Mouse (Mus musculus) telencephalon, adult 2 months (tissue): ENCODE data around the gene Nr4a1.

ENCODE experiments used
- DNase-seq: peaks from one replicate; pipeline ENCODE4 v3.0.0-alpha.2; 2011; ENCODE audit warnings: low read depth, low spot score

Gene Nr4a1

GRCm38 (mm10) chr15:101286129-101286770 is 32.2 kb downstream of the Nr4a1 start:
- no peak for DNase-seq

DNA sequence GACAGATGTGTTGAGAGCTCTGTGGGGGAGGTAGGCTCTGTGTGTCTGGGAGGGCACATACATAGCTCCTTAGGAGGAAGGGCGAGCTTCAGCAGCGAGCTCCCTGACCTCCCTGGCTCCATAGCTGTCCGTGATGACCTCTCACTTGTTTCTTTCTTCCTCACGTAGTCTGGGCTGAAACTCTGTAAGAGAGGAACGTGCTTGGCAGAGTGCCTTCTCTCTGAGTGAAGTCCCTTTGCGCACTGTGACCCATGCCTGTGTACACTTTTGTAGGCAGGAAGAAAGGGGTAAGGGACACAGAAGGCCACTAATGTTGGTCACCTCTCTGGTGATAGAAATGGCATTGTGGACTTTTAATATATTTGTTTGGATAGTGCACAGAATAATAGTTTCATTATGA is 33.3 kb downstream of the Nr4a1 start:
- DNase-seq = no peak

DNA sequence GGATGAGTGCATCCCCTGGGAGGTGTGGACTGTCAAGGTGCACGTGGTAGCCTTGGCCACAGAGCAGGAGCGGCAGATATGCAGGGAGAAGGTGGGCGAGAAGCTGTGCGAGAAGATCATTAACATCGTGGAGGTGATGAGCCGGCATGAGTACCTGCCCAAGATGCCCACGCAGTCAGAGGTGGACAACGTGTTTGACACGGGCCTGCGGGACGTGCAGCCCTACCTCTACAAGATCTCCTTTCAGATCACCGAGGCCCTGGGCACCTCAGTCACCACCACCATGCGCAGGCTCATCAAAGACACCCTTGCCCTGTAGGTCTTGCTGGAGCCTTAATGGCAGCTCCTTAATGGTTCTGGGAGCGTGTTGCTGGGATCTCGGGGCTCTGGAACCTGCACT is 36.3 kb downstream of the Nr4a1 start:
- DNase-seq = no peak

- no peak for DNase-seq
Measured at GRCm38 (mm10) chr15:101292012-101292411, 37.9 kb downstream of the Nr4a1 start.

GRCm38 (mm10) chr15:101293025-101293621 is 39.1 kb downstream of the Nr4a1 start, which contains the start of gene 6030408B16Rik:
TSS of gene 6030408B16Rik (plus strand) at chr15:101293212.
- DNase-seq = no peak

GRCm38 (mm10) chr15:101294028-101294894 is 40.2 kb downstream of the Nr4a1 start:
- DNase-seq = no peak

- no peak for DNase-seq
Measured at GRCm38 (mm10) chr15:101295106-101295505, 41.0 kb downstream of the Nr4a1 start.

DNA sequence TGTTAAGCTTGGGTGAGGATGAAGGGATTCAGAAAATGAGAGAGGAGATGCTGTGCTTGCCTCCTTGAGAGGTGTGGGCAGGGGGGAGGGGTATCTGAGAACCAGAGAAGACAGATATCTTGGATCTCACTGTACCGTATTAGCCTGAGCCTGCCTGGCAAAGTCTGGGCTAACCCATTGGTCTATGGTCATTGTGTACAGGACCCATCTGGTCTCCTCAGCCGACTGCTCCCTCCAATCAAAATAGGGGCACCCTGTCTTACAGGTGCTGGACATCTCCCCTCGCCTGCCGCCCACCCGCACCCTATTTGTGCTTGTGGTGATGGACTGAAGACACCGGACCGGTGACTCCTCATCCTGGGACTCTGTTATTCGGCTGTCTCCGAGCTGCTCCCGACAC is 41.5 kb downstream of the Nr4a1 start:
- no peak for DNase-seq

DNA sequence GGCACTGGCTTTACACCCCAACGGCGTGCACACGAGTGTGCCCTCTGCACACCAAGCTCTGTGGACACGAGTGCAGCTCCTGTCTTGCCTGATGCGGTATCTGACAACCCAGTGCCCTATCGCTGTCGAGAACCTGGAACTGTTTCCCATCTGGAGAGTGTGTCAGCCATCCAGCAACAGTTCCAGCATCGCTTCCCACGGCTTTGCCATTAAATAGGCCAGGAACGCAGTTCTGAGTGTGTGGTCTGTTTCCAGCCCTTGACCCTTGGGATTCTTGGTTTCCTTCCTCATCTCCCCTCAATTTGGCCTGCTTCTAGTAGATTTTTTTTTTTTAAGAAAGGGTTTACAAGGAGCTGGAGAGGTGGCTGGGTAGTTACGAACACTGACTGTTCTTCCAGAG is 42.0 kb downstream of the Nr4a1 start:
- DNase-seq = no peak

- no peak for DNase-seq
Measured at GRCm38 (mm10) chr15:101297988-101298387, 43.9 kb downstream of the Nr4a1 start.

- no peak for DNase-seq
Measured at GRCm38 (mm10) chr15:101298550-101298949, 44.5 kb downstream of the Nr4a1 start.

- DNase-seq = no peak
Measured at GRCm38 (mm10) chr15:101299480-101299960, 45.5 kb downstream of the Nr4a1 start.

DNA sequence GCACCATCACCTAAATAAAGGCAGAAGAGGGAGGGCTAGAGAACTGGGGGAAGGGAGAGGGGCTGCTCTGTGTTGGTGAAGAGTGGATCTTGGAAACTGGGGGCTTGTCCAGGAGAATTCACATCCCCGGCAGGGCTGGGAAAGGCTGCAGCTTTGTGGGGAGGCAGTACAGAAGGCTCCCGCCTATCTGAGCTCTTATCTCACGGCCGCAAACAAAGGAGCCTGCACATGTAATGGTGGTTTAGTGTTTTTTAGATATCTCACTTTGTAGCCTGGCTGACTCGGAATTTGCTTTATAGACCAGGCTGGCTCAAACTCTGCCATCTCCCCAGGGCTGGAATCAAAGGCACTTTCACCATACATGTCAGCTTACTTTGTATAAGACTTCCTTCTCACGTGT is 46.1 kb downstream of the Nr4a1 start:
- no peak for DNase-seq

GRCm38 (mm10) chr15:101302201-101302600 is 48.1 kb downstream of the Nr4a1 start:
- DNase-seq = no peak

- no peak for DNase-seq
Measured at GRCm38 (mm10) chr15:101303830-101304229, 49.8 kb downstream of the Nr4a1 start.

GRCm38 (mm10) chr15:101306459-101306858 is 52.4 kb downstream of the Nr4a1 start:
- no peak for DNase-seq

DNA sequence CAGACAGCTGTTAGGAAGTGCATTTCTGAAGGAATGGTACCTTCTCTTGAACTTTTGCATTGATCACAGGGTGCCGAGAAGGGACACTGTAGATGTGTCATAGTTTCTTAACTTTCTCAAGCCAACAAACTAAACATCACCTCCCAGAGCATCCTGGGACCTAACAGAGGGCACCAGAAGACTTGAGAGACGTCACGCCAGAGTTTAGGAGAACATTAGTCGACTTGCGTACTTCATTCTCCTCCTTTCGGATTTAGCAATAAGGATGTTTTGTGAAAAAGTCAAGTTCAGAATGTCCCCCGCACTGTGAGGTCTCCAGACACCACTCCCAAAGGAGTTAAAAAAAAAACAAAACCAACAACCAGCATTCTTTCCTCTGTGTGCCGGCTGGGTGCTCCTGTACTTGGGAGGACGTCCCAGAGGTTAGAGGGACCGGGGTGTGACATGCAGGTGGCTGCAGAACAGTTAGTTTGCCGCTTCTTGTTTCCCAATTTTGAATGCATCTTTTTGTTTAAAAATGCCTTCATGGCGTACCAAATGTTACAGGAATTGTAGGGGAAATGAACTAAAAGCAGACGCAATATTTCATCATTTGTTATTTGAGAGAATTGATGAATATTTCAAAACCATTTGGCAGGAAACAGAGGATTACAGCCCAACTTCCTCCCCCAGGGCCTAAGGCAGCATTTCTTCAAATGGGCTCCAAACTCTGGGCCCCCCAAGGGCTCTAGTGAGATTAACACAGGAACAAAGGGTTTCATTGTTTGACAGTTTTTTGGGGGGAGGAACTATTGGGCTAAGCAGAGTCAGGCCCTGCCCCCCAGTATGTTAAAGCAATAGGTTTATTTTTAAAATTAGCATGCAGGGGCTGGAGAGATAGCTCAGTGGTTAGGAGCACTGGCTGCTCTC is 54.6 kb downstream of the Nr4a1 start:
- DNase-seq = no peak

DNA sequence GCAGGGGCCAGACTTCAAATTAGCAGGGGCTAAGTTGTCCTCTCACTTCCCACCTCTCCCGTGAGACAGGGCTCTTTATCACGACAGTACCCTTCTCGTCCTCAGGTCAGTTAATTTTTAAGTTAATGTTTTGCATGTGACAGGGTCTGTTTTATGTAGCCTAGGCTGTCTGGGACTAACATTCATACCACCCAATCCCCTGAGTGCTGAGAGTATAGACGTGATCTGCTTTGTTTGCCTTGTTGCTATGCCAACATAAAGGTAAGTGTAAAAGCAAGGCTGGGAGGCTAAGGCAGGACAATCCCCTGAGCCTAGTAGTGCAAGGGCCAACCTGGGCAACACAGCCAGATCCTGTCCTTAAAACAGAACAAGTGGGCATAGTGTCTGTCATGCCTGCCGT is 55.4 kb downstream of the Nr4a1 start:
- DNase-seq = no peak

DNA sequence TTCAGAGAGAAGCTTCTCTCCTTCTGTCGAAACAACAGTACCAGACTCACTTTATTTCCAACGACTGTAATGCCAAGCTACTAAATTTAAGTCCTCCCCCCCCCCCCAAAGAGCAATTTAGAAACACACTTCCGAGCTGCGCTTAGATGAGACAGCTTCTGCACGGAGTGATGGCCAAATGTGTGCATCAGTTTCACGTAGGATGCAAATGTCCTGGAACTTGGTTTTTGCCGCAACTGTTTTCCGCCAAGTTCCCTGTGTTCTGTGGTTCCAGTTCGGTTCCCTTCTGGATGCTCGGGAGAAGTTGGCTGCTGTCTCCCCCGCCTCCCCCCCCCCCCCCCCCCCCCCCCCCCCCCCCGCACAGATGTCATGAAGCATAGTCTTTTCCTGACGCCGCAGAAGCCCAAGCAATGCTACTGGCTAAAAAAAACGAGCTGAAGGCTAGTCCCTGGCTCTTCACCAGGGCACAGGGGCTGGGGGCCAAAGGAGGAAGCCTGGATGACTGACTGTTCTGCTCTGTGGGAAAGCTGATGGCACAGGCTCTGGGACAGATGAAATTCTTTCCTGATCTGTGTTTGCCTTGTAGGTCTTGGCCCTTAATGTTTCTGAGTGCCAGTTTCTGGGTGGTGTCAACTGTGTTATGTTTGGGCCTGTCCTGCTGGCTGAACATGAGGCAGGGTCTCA is 57.2 kb downstream of the Nr4a1 start:
- peak; percentile 93 for DNase-seq

DNA sequence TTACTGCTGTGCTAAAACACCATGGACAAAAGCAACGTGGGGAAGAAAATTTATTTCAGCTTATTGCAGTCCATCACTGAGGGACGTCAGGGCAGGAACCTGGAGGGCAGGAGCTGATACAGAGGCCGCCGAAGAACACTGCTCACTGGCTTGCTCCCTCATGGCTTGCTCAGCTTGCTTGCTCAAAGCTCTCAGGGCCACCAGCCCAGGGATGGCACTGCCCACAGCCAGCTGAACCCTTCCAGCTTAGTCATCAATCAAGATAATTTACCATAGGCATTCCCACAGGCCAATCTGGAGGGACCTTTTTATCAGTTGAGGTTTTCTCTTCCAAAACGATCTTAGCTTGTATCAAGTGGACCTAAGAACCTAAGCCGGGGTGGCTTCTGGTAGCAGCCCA is 57.9 kb downstream of the Nr4a1 start:
- DNase-seq = no peak

GRCm38 (mm10) chr15:101315378-101315777 is 61.3 kb downstream of the Nr4a1 start:
- DNase-seq = no peak
